Mouse (Mus musculus) heart, embryonic 16.5 days (tissue): ENCODE results near the gene Rngtt. TPM values are rescaled to one million over a fixed set of nuclear protein-coding genes. Genes with fewer than 3 reads are reported as not detected.

Experiments used
- ATAC-seq: fragments of 200-750 bp; cut with Nextera tagmentation; replicated peaks from 2 replicates; pipeline ENCODE4 v1.8.0; 2017; ENCODE audit warnings: moderate number of reproducible peaks; ENCODE audit not compliant: insufficient read depth, low FRiP score; ENCODE audit errors: extremely low read depth
- H3K27ac ChIP-seq: fragments of 300-500 bp; sonication (generic); 2 replicates; pipeline ENCODE4 v1.5.1; 2014; ENCODE audit warnings: mild to moderate bottlenecking, low read length, control low read depth, moderate library complexity
- H3K27me3 ChIP-seq: fragments of 300-500 bp; sonication (generic); 2 replicates; pipeline ENCODE4 v1.6.1; 2014; ENCODE audit warnings: low read length, mixed read lengths; ENCODE audit not compliant: control insufficient read depth, insufficient read depth
- H3K36me3 ChIP-seq: fragments of 300-500 bp; sonication (generic); 2 replicates; pipeline ENCODE4 v1.6.1; 2014; ENCODE audit not compliant: control insufficient read depth, insufficient read depth
- H3K4me1 ChIP-seq: fragments of 300-500 bp; sonication (generic); 2 replicates; pipeline ENCODE4 v1.6.1; 2014; ENCODE audit warnings: low read length, mixed read lengths; ENCODE audit not compliant: control insufficient read depth, insufficient read depth
- H3K4me2 ChIP-seq: fragments of 300-500 bp; sonication (generic); 2 replicates; pipeline ENCODE4 v1.6.1; 2014; ENCODE audit warnings: low read depth, mild to moderate bottlenecking, control low read depth, low read length
- H3K4me3 ChIP-seq: fragments of 300-500 bp; sonication (generic); 2 replicates; pipeline ENCODE4 v1.5.1; 2014; ENCODE audit warnings: mild to moderate bottlenecking, control low read depth, low read length
- H3K9ac ChIP-seq: fragments of 300-500 bp; sonication (generic); 2 replicates; pipeline ENCODE4 v1.6.1; 2014; ENCODE audit warnings: low read length, control low read depth
- H3K9me3 ChIP-seq: fragments of 300-500 bp; sonication (generic); replicated peaks from 2 replicates; pipeline ENCODE4 v1.6.1; 2016; ENCODE audit warnings: low read length; ENCODE audit not compliant: control insufficient read depth
- WGBS: fragments of 180-500 bp; shearing (Covaris S2); extraction: QIAGEN DNeasy Blood & Tissue Kit; methylation state at CpG from one replicate; pipeline ENCODE4 v1.1.7; 2014; 5-methylcytosine and 5-hydroxymethylcytosine counted together
- polyA plus RNA-seq: library from polyadenylated mRNA; unstranded; fragments of >200 nt; fragmentation: Nextera tagmentation; extraction: Ambion mirVana; gene quantifications from 2 replicates; pipeline ENCODE4 v1.2.1, GENCODE M21; 2015

Gene Rngtt
- polyA plus RNA-seq, 1 experiment from 2014 or later: 15.1 TPM

GRCm38 (mm10) chr4:33464432-33464831 is 154.3 kb downstream of the Rngtt start:
- no peak overlapping the region for H3K4me2 ChIP-seq

DNA sequence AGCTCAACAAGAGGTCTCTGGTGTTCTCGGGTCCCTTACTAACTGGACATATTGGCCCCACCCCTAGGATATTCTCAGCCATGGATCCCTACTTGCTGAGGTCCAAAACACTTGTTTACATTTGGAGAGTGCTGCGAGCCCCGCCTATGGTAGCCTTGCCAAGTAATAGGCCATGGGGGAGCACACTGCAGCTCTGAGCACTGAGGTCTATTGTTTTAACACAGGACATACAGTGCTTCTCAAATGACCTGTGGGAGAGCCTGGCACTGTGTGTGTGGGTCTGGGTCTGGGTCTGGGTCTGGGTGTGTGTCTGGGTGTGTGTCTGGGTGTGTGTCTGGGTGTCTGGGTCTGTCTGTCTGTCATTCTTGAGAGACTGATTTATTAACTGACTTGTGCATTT is 155.8 kb downstream of the Rngtt start:
- Histone ChIP-seq H3K4me2 (no peak overlapping the region), H3K9ac (no peak overlapping the region), H3K4me1 (no peaks in the 10 kb centered on the region), H3K27me3 (no peaks in the 10 kb centered on the region), H3K27ac (no peak overlapping the region), H3K36me3 (no peaks in the 10 kb centered on the region), H3K9me3 (no peaks in the 10 kb centered on the region), H3K4me3 (no peak overlapping the region)
- 79% methylated on average over 3 of the region's 3 CpGs for WGBS
- ATAC-seq: no peak

More at GRCm38 (mm10) chr4:33464432-33464831, 154.3 kb downstream of the Rngtt start:
- Histone ChIP-seq H3K36me3 (no peaks in the 10 kb centered on the region; the same call in 1 of the 2 replicates), H3K4me1 (no peaks in the 10 kb centered on the region), H3K9ac (no peak overlapping the region), H3K27ac (no peak overlapping the region), H3K4me3 (no peak overlapping the region), H3K9me3 (no peaks in the 10 kb centered on the region), H3K27me3 (no peaks in the 10 kb centered on the region)
- ATAC-seq: no peak
- 75% methylated on average over 1 of the region's 1 CpGs for WGBS

GRCm38 (mm10) chr4:33466970-33467399 is 156.9 kb downstream of the Rngtt start:
- H3K27ac ChIP-seq: no peak overlapping the region
- H3K27me3 ChIP-seq: no peaks in the 10 kb centered on the region
- no peaks in the 10 kb centered on the region for H3K9me3 ChIP-seq
- no peak overlapping the region for H3K4me2 ChIP-seq
- no peaks in the 10 kb centered on the region for H3K4me1 ChIP-seq
- no peak overlapping the region for H3K9ac ChIP-seq
- 28% methylated on average over 2 of the region's 2 CpGs for WGBS
- H3K4me3 ChIP-seq: no peak overlapping the region
- H3K36me3 ChIP-seq: no peaks in the 10 kb centered on the region
- ATAC-seq: no peak

GRCm38 (mm10) chr4:33467627-33468026 is 157.5 kb downstream of the Rngtt start:
- Histone ChIP-seq H3K27ac (no peak overlapping the region), H3K4me3 (no peak overlapping the region), H3K4me2 (no peak overlapping the region), H3K27me3 (no peaks in the 10 kb centered on the region), H3K4me1 (no peaks in the 10 kb centered on the region), H3K36me3 (no peaks in the 10 kb centered on the region), H3K9ac (no peak overlapping the region), H3K9me3 (no peaks in the 10 kb centered on the region)
- no peak for ATAC-seq
- WGBS: 67% methylated on average over 1 of the region's 1 CpGs

DNA sequence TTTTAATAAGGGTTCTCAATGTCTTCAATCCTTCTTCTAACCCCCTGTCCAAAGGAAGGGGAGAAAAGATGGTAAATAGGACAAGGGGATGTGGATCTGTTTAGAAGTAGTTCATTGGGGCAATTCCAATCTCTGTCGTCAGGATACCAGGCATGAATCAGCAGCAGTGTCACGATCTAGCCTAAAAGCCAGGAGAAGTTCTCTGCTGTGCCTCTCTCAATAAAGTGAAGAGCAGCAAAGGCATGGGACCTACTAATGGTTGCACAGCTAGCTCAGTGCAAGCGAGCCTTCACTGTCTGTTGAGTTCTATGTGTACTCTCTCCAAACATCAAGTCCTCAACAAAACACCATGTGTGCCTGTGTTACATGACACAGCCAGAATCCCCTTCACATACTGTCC is 158.0 kb downstream of the Rngtt start:
- Histone ChIP-seq H3K9ac (no peak overlapping the region), H3K4me1 (no peaks in the 10 kb centered on the region), H3K4me3 (no peak overlapping the region), H3K4me2 (no peak overlapping the region), H3K27me3 (no peaks in the 10 kb centered on the region), H3K36me3 (no peaks in the 10 kb centered on the region), H3K27ac (no peak overlapping the region), H3K9me3 (no peaks in the 10 kb centered on the region)
- no peak for ATAC-seq
- 92% methylated on average over 3 of the region's 3 CpGs for WGBS

DNA sequence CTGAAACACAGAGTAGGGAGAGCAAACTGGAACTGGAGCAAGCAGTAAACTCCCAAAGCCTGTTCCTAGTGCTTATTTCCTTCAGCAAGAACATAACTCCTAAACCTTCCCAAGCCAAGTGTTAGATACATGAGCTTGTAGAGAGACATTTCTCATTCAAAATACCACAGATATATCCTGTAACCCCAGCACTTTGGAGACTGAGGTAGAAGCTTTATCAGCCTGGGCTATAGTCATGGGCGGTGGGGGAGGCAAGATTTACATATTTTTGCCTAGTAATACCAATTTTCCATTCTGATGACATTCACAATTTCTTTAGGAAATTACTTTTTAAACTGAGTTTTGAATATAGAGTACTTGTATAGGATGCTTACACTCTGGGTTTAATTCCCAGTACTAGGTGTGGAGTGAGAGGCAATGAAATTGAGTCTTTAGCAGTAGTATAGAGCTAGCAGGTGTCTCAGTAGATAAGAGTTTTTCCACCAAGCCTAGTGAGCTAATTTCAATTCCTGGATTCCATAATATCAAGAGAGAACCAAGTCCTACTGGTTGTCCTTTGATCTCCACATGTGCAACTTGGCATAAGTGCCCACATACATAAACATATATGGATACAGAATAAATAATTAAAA is 160.7 kb downstream of the Rngtt start:
- whole genome bisulfite sequencing: 86% methylated on average over 1 of the region's 1 CpGs
- H3K4me1 ChIP-seq: no peaks in the 10 kb centered on the region
- H3K9ac ChIP-seq: no peak overlapping the region
- ATAC-seq: no peak
- no peaks in the 10 kb centered on the region for H3K9me3 ChIP-seq
- H3K27ac ChIP-seq: no peak overlapping the region
- H3K4me2 ChIP-seq: no peak overlapping the region
- H3K4me3 ChIP-seq: no peak overlapping the region
- no peaks in the 10 kb centered on the region for H3K27me3 ChIP-seq
- H3K36me3 ChIP-seq: no peaks in the 10 kb centered on the region

DNA sequence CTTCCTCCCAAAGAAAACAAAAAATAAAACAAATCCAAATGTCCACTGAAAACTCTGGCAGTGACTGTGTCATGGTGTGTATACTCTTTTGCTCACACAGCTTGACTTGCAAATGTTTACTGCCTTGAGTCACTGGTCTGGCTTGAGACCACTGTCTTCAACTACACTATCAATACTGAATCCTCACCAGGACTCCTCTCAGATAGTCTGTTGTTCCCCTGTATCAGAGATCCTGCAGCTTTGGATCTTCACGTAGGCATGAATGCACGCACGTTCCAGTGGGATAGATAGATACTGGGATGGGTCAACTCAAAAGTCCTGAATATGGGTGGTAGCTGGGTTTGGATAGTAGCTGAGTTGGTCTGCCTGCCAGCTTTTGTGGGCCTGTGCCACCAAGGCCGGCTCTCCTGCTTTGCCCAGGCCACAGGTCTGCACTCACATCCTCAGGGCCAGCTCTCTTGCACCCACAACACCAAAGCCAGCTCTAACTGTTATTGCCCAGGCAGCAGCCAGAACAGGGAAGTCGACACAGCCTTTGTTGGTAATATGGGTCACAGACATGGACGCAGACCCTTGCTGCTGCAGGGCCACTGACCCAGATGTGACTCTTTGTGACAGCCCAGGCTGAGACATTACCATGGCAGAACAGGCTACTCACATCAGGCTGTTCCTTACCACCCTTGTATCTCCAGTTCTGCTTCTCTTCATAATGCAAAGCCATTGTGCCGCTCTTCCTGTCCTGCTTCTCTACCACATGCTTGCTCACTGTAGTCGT is 168.1 kb downstream of the Rngtt start:
- Histone ChIP-seq H3K27me3 (no peaks in the 10 kb centered on the region), H3K4me2 (no peak overlapping the region), H3K9me3 (no peaks in the 10 kb centered on the region), H3K27ac (no peak overlapping the region), H3K9ac (no peak overlapping the region), H3K4me1 (no peaks in the 10 kb centered on the region), H3K36me3 (no peaks in the 10 kb centered on the region), H3K4me3 (no peak overlapping the region)
- no peak for ATAC-seq
- WGBS: 86% methylated on average over 8 of the region's 8 CpGs

GRCm38 (mm10) chr4:33481721-33482120 is 171.6 kb downstream of the Rngtt start:
- no peaks in the 10 kb centered on the region for H3K36me3 ChIP-seq
- H3K9me3 ChIP-seq: no peaks in the 10 kb centered on the region
- no peak overlapping the region for H3K4me2 ChIP-seq
- H3K27ac ChIP-seq: no peak overlapping the region
- no peaks in the 10 kb centered on the region for H3K4me1 ChIP-seq
- H3K27me3 ChIP-seq: no peaks in the 10 kb centered on the region
- ATAC-seq: no peak
- no peak overlapping the region for H3K9ac ChIP-seq
- no peak overlapping the region for H3K4me3 ChIP-seq

DNA sequence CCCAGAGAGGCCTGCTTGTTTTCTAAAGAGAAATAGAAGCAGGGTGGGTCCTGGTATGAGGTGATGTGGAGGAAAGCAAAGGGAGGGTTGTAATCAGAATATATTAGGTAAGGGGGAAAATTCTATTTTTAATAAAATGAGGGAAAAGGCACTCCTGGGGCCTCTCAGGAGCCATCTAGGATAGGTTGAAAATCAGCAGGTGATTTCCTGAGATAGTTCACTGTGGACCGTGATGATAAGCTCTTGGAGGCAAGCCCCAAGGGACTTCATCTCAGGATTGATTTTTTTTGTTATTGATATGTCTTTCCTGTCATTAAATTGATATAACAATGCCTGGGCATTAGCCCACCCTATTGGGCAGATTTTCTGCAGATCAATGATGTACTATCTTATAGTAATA is 175.9 kb downstream of the Rngtt start:
- H3K4me1 ChIP-seq: no peaks in the 10 kb centered on the region; the same call in 1 of the 2 replicates
- no peak overlapping the region for H3K9ac ChIP-seq
- no peak overlapping the region for H3K4me2 ChIP-seq
- 74% methylated on average over 1 of the region's 1 CpGs for WGBS
- no peak for ATAC-seq
- H3K27me3 ChIP-seq: no peaks in the 10 kb centered on the region
- no peaks in the 10 kb centered on the region for H3K9me3 ChIP-seq
- H3K36me3 ChIP-seq: no peaks in the 10 kb centered on the region
- no peak overlapping the region for H3K4me3 ChIP-seq
- H3K27ac ChIP-seq: no peak overlapping the region
